Mouse (Mus musculus) neural tube, embryonic 11.5 days (tissue): ENCODE results near the gene Rprd1b. TPM values are rescaled to one million over a fixed set of nuclear protein-coding genes. Genes with fewer than 3 reads are reported as not detected.

ENCODE experiments used
- ATAC-seq: fragments of 200-750 bp; cut with Nextera tagmentation; 2 replicates; pipeline ENCODE4 v1.8.0; 2017; ENCODE audit warnings: moderate number of reproducible peaks, mild to moderate bottlenecking, moderate TSS enrichment, moderate library complexity; ENCODE audit not compliant: insufficient read depth, low FRiP score, low TSS enrichment
- DNase-seq: peaks from one replicate; pipeline ENCODE4 v3.0.0-alpha.2; 2015; ENCODE audit warnings: low spot score
- H3K27ac ChIP-seq: fragments of 300-500 bp; sonication (generic); 2 replicates; pipeline ENCODE4 v1.5.1; 2014; ENCODE audit warnings: low read depth, mild to moderate bottlenecking, low read length
- H3K27me3 ChIP-seq: fragments of 300-500 bp; sonication (generic); 2 replicates; pipeline ENCODE4 v1.6.1; 2014; ENCODE audit warnings: mild to moderate bottlenecking, low read length, mixed read lengths; ENCODE audit not compliant: control insufficient read depth, insufficient read depth
- H3K36me3 ChIP-seq: fragments of 300-500 bp; sonication (generic); 2 replicates; pipeline ENCODE4 v1.6.1; 2014; ENCODE audit warnings: mild to moderate bottlenecking, low read length, moderate library complexity, mixed read lengths; ENCODE audit not compliant: control insufficient read depth, insufficient read depth
- H3K4me1 ChIP-seq: fragments of 300-500 bp; sonication (generic); 2 replicates; pipeline ENCODE4 v1.6.1; 2014; ENCODE audit warnings: low read length, mixed read lengths; ENCODE audit not compliant: control insufficient read depth, insufficient read depth
- H3K4me2 ChIP-seq: fragments of 300-500 bp; sonication (generic); 2 replicates; pipeline ENCODE4 v1.6.1; 2014; ENCODE audit warnings: low read depth, mild to moderate bottlenecking, moderate library complexity
- H3K4me3 ChIP-seq: fragments of 300-500 bp; sonication (generic); 2 replicates; pipeline ENCODE4 v1.5.1; 2014; ENCODE audit warnings: low read depth, low read length
- H3K9ac ChIP-seq: fragments of 300-500 bp; sonication (generic); 2 replicates; pipeline ENCODE4 v1.6.1; 2014; ENCODE audit warnings: mild to moderate bottlenecking, low read length
- H3K9me3 ChIP-seq: fragments of 300-500 bp; sonication (generic); 2 replicates; pipeline ENCODE4 v1.6.1; 2016; ENCODE audit warnings: low read length; ENCODE audit not compliant: control insufficient read depth
- WGBS: fragments of 180-500 bp; shearing (Covaris S2); extraction: QIAGEN DNeasy Blood & Tissue Kit; methylation state at CpG from one replicate; pipeline ENCODE4 v1.1.7; 2014; 5-methylcytosine and 5-hydroxymethylcytosine counted together
- polyA plus RNA-seq: library from polyadenylated mRNA; unstranded; fragments of >200 nt; fragmentation: Nextera tagmentation; extraction: Ambion mirVana; gene quantifications from 2 replicates; pipeline ENCODE4 v1.2.1, GENCODE M21; 2014

Gene Rprd1b
- polyA plus RNA-seq, 1 experiment from 2014 or later: 56.9 TPM

GRCm38 (mm10) chr2:158097071-158097470 lies 68.8 kb downstream of the Rprd1b start:
- 88% methylated on average over 5 of the region's 5 CpGs for WGBS
- DNase-seq (no peak), ATAC-seq (no peak)
- Histone ChIP-seq H3K4me2 (no peak overlapping the region), H3K9ac (no peak overlapping the region), H3K27ac (no peak overlapping the region), H3K9me3 (no peaks in the 10 kb centered on the region), H3K27me3 (no peaks in the 10 kb centered on the region), H3K36me3 (no peaks in the 10 kb centered on the region), H3K4me3 (no peak overlapping the region), H3K4me1 (no peaks in the 10 kb centered on the region)

GRCm38 (mm10) chr2:158098730-158099129 lies 70.4 kb downstream of the Rprd1b start:
- DNase-seq (no peak), ATAC-seq (no peak)
- Histone ChIP-seq H3K9ac (no peak overlapping the region), H3K9me3 (no peaks in the 10 kb centered on the region), H3K36me3 (no peaks in the 10 kb centered on the region), H3K4me2 (no peak overlapping the region), H3K4me1 (no peaks in the 10 kb centered on the region), H3K27ac (no peak overlapping the region), H3K4me3 (no peak overlapping the region), H3K27me3 (no peaks in the 10 kb centered on the region)
- WGBS: 80% methylated on average over 5 of the region's 5 CpGs

GRCm38 (mm10) chr2:158099537-158099936 lies 71.2 kb downstream of the Rprd1b start:
- H3K36me3 ChIP-seq: no peaks in the 10 kb centered on the region
- no peak for DNase-seq
- no peaks in the 10 kb centered on the region for H3K9me3 ChIP-seq
- no peaks in the 10 kb centered on the region for H3K4me1 ChIP-seq
- H3K27me3 ChIP-seq: no peaks in the 10 kb centered on the region
- WGBS: 79% methylated on average over 3 of the region's 3 CpGs
- no peak overlapping the region for H3K4me2 ChIP-seq
- no peak overlapping the region for H3K4me3 ChIP-seq
- H3K27ac ChIP-seq: no peak overlapping the region
- H3K9ac ChIP-seq: no peak overlapping the region
- ATAC-seq: no peak

- ATAC-seq: no peak
- no peak overlapping the region for H3K27ac ChIP-seq
Measured at GRCm38 (mm10) chr2:158101768-158102167, 73.5 kb downstream of the Rprd1b start.

GRCm38 (mm10) chr2:158104966-158105365 lies 76.7 kb downstream of the Rprd1b start:
- Histone ChIP-seq H3K27ac (no peak overlapping the region), H3K4me3 (no peak overlapping the region), H3K9ac (no peak overlapping the region), H3K4me1 (no peaks in the 10 kb centered on the region), H3K4me2 (no peak overlapping the region), H3K9me3 (no peaks in the 10 kb centered on the region), H3K36me3 (no peaks in the 10 kb centered on the region), H3K27me3 (no peaks in the 10 kb centered on the region)
- ATAC-seq (no peak), DNase-seq (no peak)
- WGBS: 63% methylated on average over 6 of the region's 6 CpGs

More at GRCm38 (mm10) chr2:158101768-158102167, 73.5 kb downstream of the Rprd1b start:
- DNase-seq: no peak
- Histone ChIP-seq H3K4me3 (no peak overlapping the region), H3K27me3 (no peaks in the 10 kb centered on the region), H3K9me3 (no peaks in the 10 kb centered on the region), H3K4me2 (no peak overlapping the region), H3K4me1 (no peaks in the 10 kb centered on the region), H3K36me3 (no peaks in the 10 kb centered on the region), H3K9ac (no peak overlapping the region)
- WGBS: 87% methylated on average over 5 of the region's 5 CpGs

- Histone ChIP-seq H3K27ac (no peak overlapping the region), H3K36me3 (no peaks in the 10 kb centered on the region), H3K4me2 (no peak overlapping the region), H3K4me3 (no peak overlapping the region), H3K9ac (no peak overlapping the region), H3K9me3 (no peaks in the 10 kb centered on the region), H3K4me1 (no peaks in the 10 kb centered on the region), H3K27me3 (no peaks in the 10 kb centered on the region)
- ATAC-seq: no peak
- DNase-seq: no peak
- 81% methylated on average over 6 of the region's 6 CpGs for WGBS
Measured at GRCm38 (mm10) chr2:158105605-158106004, 77.3 kb downstream of the Rprd1b start.

GRCm38 (mm10) chr2:158106947-158107587 lies 78.8 kb downstream of the Rprd1b start:
- H3K4me1 ChIP-seq: no peaks in the 10 kb centered on the region
- H3K27me3 ChIP-seq: no peaks in the 10 kb centered on the region
- H3K9me3 ChIP-seq: no peaks in the 10 kb centered on the region
- no peak overlapping the region for H3K4me2 ChIP-seq
- H3K9ac ChIP-seq: no peak overlapping the region
- no peaks in the 10 kb centered on the region for H3K36me3 ChIP-seq
- ATAC-seq (no peak), DNase-seq (peak; percentile 59)
- WGBS: 33% methylated on average over 6 of the region's 6 CpGs
- no peak overlapping the region for H3K4me3 ChIP-seq
- no peak overlapping the region for H3K27ac ChIP-seq

- DNase-seq (no peak), ATAC-seq (no peak)
- no peak overlapping the region for H3K27ac ChIP-seq
- no peak overlapping the region for H3K4me3 ChIP-seq
- H3K4me2 ChIP-seq: no peak overlapping the region
- no peak overlapping the region for H3K9ac ChIP-seq
- no peaks in the 10 kb centered on the region for H3K27me3 ChIP-seq
- no peaks in the 10 kb centered on the region for H3K4me1 ChIP-seq
- 54% methylated on average over 8 of the region's 8 CpGs for WGBS
- H3K36me3 ChIP-seq: no peaks in the 10 kb centered on the region
- no peaks in the 10 kb centered on the region for H3K9me3 ChIP-seq
Measured at GRCm38 (mm10) chr2:158109516-158109915, 81.2 kb downstream of the Rprd1b start.

GRCm38 (mm10) chr2:158113591-158114257 lies 85.4 kb downstream of the Rprd1b start:
- Histone ChIP-seq H3K27ac (no peak overlapping the region), H3K27me3 (no peaks in the 10 kb centered on the region), H3K4me1 (no peaks in the 10 kb centered on the region), H3K9me3 (no peaks in the 10 kb centered on the region), H3K4me2 (no peak overlapping the region), H3K36me3 (no peaks in the 10 kb centered on the region), H3K9ac (no peak overlapping the region), H3K4me3 (no peak overlapping the region)
- DNase-seq (peak; percentile 40), ATAC-seq (no peak)
- 46% methylated on average over 9 of the region's 9 CpGs for WGBS
